Mouse (Mus musculus) heart, embryonic 13.5 days (tissue): ENCODE results near the gene Vmn1r43. TPM values are rescaled to one million over a fixed set of nuclear protein-coding genes. Genes with fewer than 3 reads are reported as not detected.

Experiments used
- polyA plus RNA-seq: library from polyadenylated mRNA; unstranded; fragments of >200 nt; fragmentation: Nextera tagmentation; extraction: Ambion mirVana; gene quantifications from 2 replicates; pipeline ENCODE4 v1.2.1, GENCODE M21; 2015

The Vmn1r43 gene
- polyA plus RNA-seq, 1 experiment from 2014 or later, result not detected

Other genes with a start within 250 kb of the Vmn1r43 start
- gene Txnrd3, start 232.4 kb downstream of the Vmn1r43 start, polyA plus RNA-seq, result 9.1 and 9.6 TPM in 2 replicates
- gene Vmn1r40, start 168.9 kb downstream of the Vmn1r43 start, polyA plus RNA-seq, result not detected in 2 replicates
- not detected in 2 replicates for gene Vmn1r41, start 135.6 kb downstream of the Vmn1r43 start, polyA plus RNA-seq
- gene Vmn1r42, start within 50 bp of the Vmn1r43 start, polyA plus RNA-seq, result not detected in 2 replicates
- not detected in 2 replicates for gene Vmn1r44, start 7.2 kb upstream of the Vmn1r43 start, polyA plus RNA-seq
- gene Vmn1r45, start 64.2 kb upstream of the Vmn1r43 start, polyA plus RNA-seq, result not detected in 2 replicates
- gene Vmn1r46, start 92.9 kb upstream of the Vmn1r43 start, polyA plus RNA-seq, result not detected in 2 replicates
- not detected in 2 replicates for gene Vmn1r47, start 139.7 kb upstream of the Vmn1r43 start, polyA plus RNA-seq
- gene Vmn1r48, start 160.4 kb upstream of the Vmn1r43 start, polyA plus RNA-seq, result not detected in 2 replicates
- gene Vmn1r49, start 202.1 kb upstream of the Vmn1r43 start, polyA plus RNA-seq, result not detected in 2 replicates
- gene Vmn1r50, start 225.0 kb upstream of the Vmn1r43 start, polyA plus RNA-seq, result not detected in 2 replicates
- not detected in 2 replicates for gene Vmn1r51, start 246.2 kb upstream of the Vmn1r43 start, polyA plus RNA-seq